ENCODE assay signal across 20 mouse cellular contexts in genomic region chr16:89529846-89530245, GRCm38 (mm10). TPM values are rescaled to one million over a fixed set of nuclear protein-coding genes. Genes with fewer than 3 reads are reported as not detected.
DNase-seq lines count a peak whose midpoint lies in the region; ATAC-seq and TF ChIP-seq lines count a peak whose summit lies in the region.
"Had no signal": no experiment of that assay in that cellular context is flagged by ENCODE, and none has a peak within 500 bp of the region (broad histone marks: within the 10 kb centered on the region; RNA-seq: fewer than 3 reads in every experiment).

No protein-coding gene starts in this region.

- no peak overlapping the region for H3K9ac ChIP-seq in forebrain, embryonic 13.5 days
- no peak overlapping the region for H3K9ac ChIP-seq in hindbrain, embryonic 14.5 days
- H3K9ac ChIP-seq in midbrain, embryonic 15.5 days = no peak overlapping the region
- no peak overlapping the region for H3K9ac ChIP-seq in stomach, postnatal 0 days (ENCODE audit: low read length)
- H3K9ac ChIP-seq: embryonic facial prominence, embryonic 12.5 days; lung, embryonic 15.5 days had no signal

- ATAC-seq in forebrain, embryonic 13.5 days = peak; percentile 44
- 0 out of 2 replicates have a peak, but pooled peaks have one; percentile 14 for ATAC-seq in hindbrain, embryonic 14.5 days (ENCODE audit: low FRiP score)
- peak; percentile 67 for ATAC-seq in midbrain, embryonic 15.5 days (replicated peaks)
- ATAC-seq in stomach, postnatal 0 days (ENCODE audit: low FRiP score, low TSS enrichment) = no peak
- ATAC-seq: inflammation-experienced regulatory T-cells, adult 6 months had no signal

- DNase-seq in embryo, embryonic 10 days (ENCODE audit: low spot score) = peak; percentile 7
- no peak for DNase-seq in embryo, embryonic 10.5 days (ENCODE audit: low spot score)
- no peak for DNase-seq in hindbrain, embryonic 14.5 days (ENCODE audit: low spot score)
- no peak for DNase-seq in layer of hippocampus, adult 11-12 months (ENCODE audit: low spot score)
- DNase-seq in c-Kit-positive CD71-positive TER-119-positive erythroid progenitor cells, embryonic 14.5 days (ENCODE audit: low spot score) = no peak
- no peak for DNase-seq in stomach, postnatal 0 days (ENCODE audit: low spot score)
- DNase-seq: adrenal gland, adult 8-10 months; cerebellum, postnatal 14 days; gastrocnemius, adult 2 months; heart, adult 2 months; thymus, adult 2 months had no signal

- no peak overlapping the region for H3K4me2 ChIP-seq in forebrain, embryonic 13.5 days
- H3K4me2 ChIP-seq in hindbrain, embryonic 14.5 days (replicated peaks) = no peak overlapping the region
- no peak overlapping the region for H3K4me2 ChIP-seq in midbrain, embryonic 15.5 days
- H3K4me2 ChIP-seq in stomach, postnatal 0 days (replicated peaks; ENCODE audit: low read depth) = no peak overlapping the region
- H3K4me2 ChIP-seq: embryonic facial prominence, embryonic 12.5 days; liver, embryonic 11.5 days; lung, embryonic 15.5 days had no signal

- no peak overlapping the region for H3K4me3 ChIP-seq in forebrain, embryonic 13.5 days
- H3K4me3 ChIP-seq in hindbrain, embryonic 14.5 days (replicated peaks; ENCODE audit: low read length) = no peak overlapping the region
- no peak overlapping the region for H3K4me3 ChIP-seq in midbrain, embryonic 15.5 days
- H3K4me3 ChIP-seq in stomach, postnatal 0 days (ENCODE audit: low read depth, low read length) = no peak overlapping the region
- H3K4me3 ChIP-seq: embryonic facial prominence, embryonic 12.5 days; gastrocnemius, adult 2 months; heart, adult 2 months; lung, embryonic 15.5 days; myocyte had no signal

- no peaks in the 10 kb centered on the region for H3K27me3 ChIP-seq in forebrain, embryonic 13.5 days
- H3K27me3 ChIP-seq in hindbrain, embryonic 14.5 days (ENCODE audit: control insufficient read depth, insufficient read depth, low read length) = no peaks in the 10 kb centered on the region
- H3K27me3 ChIP-seq in midbrain, embryonic 15.5 days (replicated peaks) = no peaks in the 10 kb centered on the region
- no peaks in the 10 kb centered on the region for H3K27me3 ChIP-seq in stomach, postnatal 0 days (ENCODE audit: control insufficient read depth, insufficient read depth, low read length)
- H3K27me3 ChIP-seq: embryonic facial prominence, embryonic 12.5 days; lung, embryonic 15.5 days had no signal

- peaks cover 28% of the 10 kb centered on the region for H3K4me1 ChIP-seq in forebrain, embryonic 13.5 days
- peaks cover 26% of the 10 kb centered on the region for H3K4me1 ChIP-seq in hindbrain, embryonic 14.5 days (replicated peaks; ENCODE audit: control insufficient read depth, insufficient read depth, low read length)
- H3K4me1 ChIP-seq in midbrain, embryonic 15.5 days = peaks cover 29% of the 10 kb centered on the region
- H3K4me1 ChIP-seq in stomach, postnatal 0 days (replicated peaks; ENCODE audit: control insufficient read depth, insufficient read depth) = no peaks in the 10 kb centered on the region
- H3K4me1 ChIP-seq: embryonic facial prominence, embryonic 12.5 days; lung, embryonic 15.5 days had no signal

- 37% methylated on average over 7 of the region's 7 CpGs for WGBS in forebrain, embryonic 13.5 days
- 38% methylated on average over 7 of the region's 7 CpGs for WGBS in hindbrain, embryonic 14.5 days
- 31% methylated on average over 7 of the region's 7 CpGs for WGBS in midbrain, embryonic 15.5 days
- 39% methylated on average over 7 of the region's 7 CpGs for WGBS in stomach, postnatal 0 days

- peak overlapping the region; percentile 72 for H3K27ac ChIP-seq in forebrain, embryonic 13.5 days
- H3K27ac ChIP-seq in hindbrain, embryonic 14.5 days = peak overlapping the region; percentile 80
- peak overlapping the region; percentile 73 for H3K27ac ChIP-seq in midbrain, embryonic 15.5 days
- no peak overlapping the region for H3K27ac ChIP-seq in stomach, postnatal 0 days (replicated peaks)
- H3K27ac ChIP-seq: embryonic facial prominence, embryonic 12.5 days; gastrocnemius, adult 2 months; heart, adult 2 months; kidney, postnatal 0 days; lung, embryonic 15.5 days had no signal

- no peak for TF ChIP-seq EP300 in stomach, postnatal 0 days (optimal IDR thresholded peaks at IDR 0.05)

- no peaks in the 10 kb centered on the region for H3K36me3 ChIP-seq in forebrain, embryonic 13.5 days (ENCODE audit: poor library complexity, severe bottlenecking)
- H3K36me3 ChIP-seq in hindbrain, embryonic 14.5 days (replicated peaks; ENCODE audit: control insufficient read depth, insufficient read depth) = no peaks in the 10 kb centered on the region
- no peaks in the 10 kb centered on the region for H3K36me3 ChIP-seq in midbrain, embryonic 15.5 days (replicated peaks)
- H3K36me3 ChIP-seq in stomach, postnatal 0 days (ENCODE audit: control insufficient read depth, insufficient read depth, low read length) = no peaks in the 10 kb centered on the region
- H3K36me3 ChIP-seq: embryonic facial prominence, embryonic 12.5 days; lung, embryonic 15.5 days had no signal

- TF ChIP-seq CTCF in stomach, postnatal 0 days (IDR thresholded peaks at IDR 0.05; ENCODE audit: low read depth) = no peak

- H3K9me3 ChIP-seq in forebrain, embryonic 13.5 days (replicated peaks) = no peaks in the 10 kb centered on the region
- no peaks in the 10 kb centered on the region for H3K9me3 ChIP-seq in hindbrain, embryonic 14.5 days (ENCODE audit: control insufficient read depth, low read length)
- H3K9me3 ChIP-seq in midbrain, embryonic 15.5 days = no peaks in the 10 kb centered on the region
- H3K9me3 ChIP-seq in stomach, postnatal 0 days (ENCODE audit: control insufficient read depth, low read length) = no peaks in the 10 kb centered on the region
- H3K9me3 ChIP-seq: embryonic facial prominence, embryonic 12.5 days; lung, embryonic 15.5 days had no signal

RNA-seq across cellular contexts. Expression of gene Krtap7-1, which starts 21.7 kb away (rescaled TPM):
- polyA plus RNA-seq in forebrain, embryonic 13.5 days (2015; fragmentation: Nextera tagmentation; extraction: Ambion mirVana) = not detected in 2 replicates
- not detected in 2 replicates for polyA plus RNA-seq in hindbrain, embryonic 14.5 days (2014; fragmentation: Nextera tagmentation; extraction: Ambion mirVana)
- polyA plus RNA-seq in midbrain, embryonic 15.5 days (2015; fragmentation: Nextera tagmentation; extraction: Ambion mirVana) = not detected in 2 replicates
- polyA plus RNA-seq in stomach, postnatal 0 days (2015; fragmentation: Nextera tagmentation; extraction: Ambion mirVana) = not detected in 2 replicates
- polyA plus RNA-seq: embryonic facial prominence, embryonic 12.5 days; heart, adult 2 months; heart, postnatal 0 days; inflammation-experienced regulatory T-cells, adult 6 months; kidney, postnatal 0 days; liver, embryonic 11.5 days; lung, embryonic 15.5 days; myocyte; thymus, adult 2 months had no signal

RNA-seq across cellular contexts. Expression of gene Krtap11-1, which starts 41.1 kb away (rescaled TPM):
- polyA plus RNA-seq in forebrain, embryonic 13.5 days (2015; fragmentation: Nextera tagmentation; extraction: Ambion mirVana) = not detected in 2 replicates
- polyA plus RNA-seq in hindbrain, embryonic 14.5 days (2014; fragmentation: Nextera tagmentation; extraction: Ambion mirVana) = not detected in 2 replicates
- polyA plus RNA-seq in midbrain, embryonic 15.5 days (2015; fragmentation: Nextera tagmentation; extraction: Ambion mirVana) = not detected in 2 replicates
- polyA plus RNA-seq in stomach, postnatal 0 days (2015; fragmentation: Nextera tagmentation; extraction: Ambion mirVana) = not detected in 2 replicates
- polyA plus RNA-seq: embryonic facial prominence, embryonic 12.5 days; heart, adult 2 months; heart, postnatal 0 days; inflammation-experienced regulatory T-cells, adult 6 months; kidney, postnatal 0 days; liver, embryonic 11.5 days; lung, embryonic 15.5 days; myocyte; thymus, adult 2 months had no signal

RNA-seq across cellular contexts. Expression of gene Krtap8-1, which starts 42.1 kb away (rescaled TPM):
- polyA plus RNA-seq in forebrain, embryonic 13.5 days (2015; fragmentation: Nextera tagmentation; extraction: Ambion mirVana) = not detected in 2 replicates
- polyA plus RNA-seq in hindbrain, embryonic 14.5 days (2014; fragmentation: Nextera tagmentation; extraction: Ambion mirVana) = not detected in 2 replicates
- not detected in 2 replicates for polyA plus RNA-seq in midbrain, embryonic 15.5 days (2015; fragmentation: Nextera tagmentation; extraction: Ambion mirVana)
- not detected in 2 replicates for polyA plus RNA-seq in stomach, postnatal 0 days (2015; fragmentation: Nextera tagmentation; extraction: Ambion mirVana)
- polyA plus RNA-seq: embryonic facial prominence, embryonic 12.5 days; heart, adult 2 months; heart, postnatal 0 days; inflammation-experienced regulatory T-cells, adult 6 months; kidney, postnatal 0 days; liver, embryonic 11.5 days; lung, embryonic 15.5 days; myocyte; thymus, adult 2 months had no signal
